Mouse (Mus musculus) myocyte (in vitro differentiated cells): ENCODE data around the gene Rassf2.

Experiments
- CEBPB ChIP-seq: IDR thresholded peaks from 2 replicates; pipeline ENCODE4 v1.6.1; 2011; ENCODE audit warnings: mild to moderate bottlenecking, moderate library complexity; ENCODE audit not compliant: poor library complexity, insufficient read depth, severe bottlenecking
- E2F4 ChIP-seq: IDR thresholded peaks from one replicate; pipeline ENCODE4 v1.6.1; 2011; ENCODE audit warnings: mild to moderate bottlenecking, control low read depth, moderate library complexity; ENCODE audit not compliant: insufficient read depth
- MAX ChIP-seq: IDR thresholded peaks from one replicate; pipeline ENCODE4 v1.6.1; 2011; ENCODE audit warnings: low read depth, mild to moderate bottlenecking, control low read depth
- MYOG ChIP-seq, 3 experiments: IDR thresholded peaks; one replicate each; pipeline ENCODE4 v1.6.1; 2011; ENCODE audit warnings: control low read depth in 2 of 3, low read depth in 2 of 3, mild to moderate bottlenecking in 2 of 3; ENCODE audit not compliant: insufficient read length in 2 of 3, control insufficient read depth in 1 of 3, insufficient read depth in 1 of 3
- POLR2A ChIP-seq: IDR thresholded peaks from one replicate; pipeline ENCODE4 v1.6.1; 2011; ENCODE audit warnings: low read depth, mild to moderate bottlenecking, control low read depth, moderate library complexity; ENCODE audit not compliant: insufficient read length
- POLR2AphosphoS2 ChIP-seq: IDR thresholded peaks from one replicate; pipeline ENCODE4 v1.6.1; 2011; ENCODE audit warnings: low read depth, control low read depth; ENCODE audit not compliant: insufficient read length
- REST ChIP-seq: IDR thresholded peaks from one replicate; pipeline ENCODE4 v1.6.1; 2011; ENCODE audit warnings: mild to moderate bottlenecking, control low read depth, moderate library complexity; ENCODE audit not compliant: insufficient read depth, insufficient read length
- TCF12 ChIP-seq: IDR thresholded peaks from one replicate; pipeline ENCODE4 v1.6.1; 2011; ENCODE audit warnings: mild to moderate bottlenecking, control low read depth; ENCODE audit not compliant: poor library complexity, insufficient read depth, severe bottlenecking
- USF1 ChIP-seq: IDR thresholded peaks from one replicate; pipeline ENCODE4 v1.6.1; 2011; ENCODE audit warnings: low read depth, mild to moderate bottlenecking, control low read depth, moderate library complexity

GRCm38 (mm10) chr2:131952456-131952855 is 77.6 kb downstream of the Rassf2 start:
- no peak for TF ChIP-seq REST
- TF ChIP-seq CEBPB, result no peak
- no peak for TF ChIP-seq POLR2A
- no peak for TF ChIP-seq MAX
- no peak for TF ChIP-seq TCF12
- no peak for TF ChIP-seq USF1
- no peak for TF ChIP-seq POLR2AphosphoS2
- TF ChIP-seq E2F4, result no peak
- TF ChIP-seq MYOG (IDR thresholded peaks at IDR 0.05; ENCODE audit: control insufficient read depth in 1 of 3, insufficient read depth in 1 of 3, insufficient read length in 2 of 3, low read depth in 2 of 3), result no peak
